Mouse (Mus musculus) gastrocnemius, adult 8-10 months (tissue): ENCODE results near the gene Hist2h3c2. TPM values are rescaled to one million over a fixed set of nuclear protein-coding genes. Genes with fewer than 3 reads are reported as not detected.
"Not testable (repeated sequence)": the region's sequence is repeated elsewhere in the genome, so short reads cannot be mapped to it uniquely, and the experiment has no call there.

Source experiments
- DNase-seq, 2 experiments: peaks; one replicate each; pipeline ENCODE4 v3.0.0; 2022; ENCODE audit warnings: low spot score in 2 of 2
- total RNA-seq, 4 experiments: library from RNA; stranded (reverse); gene quantifications; 2 replicates each; pipeline ENCODE4 v1.2.4; 2022

Hist2h3c2 gene
- total RNA-seq: 1 to 10 TPM; 2.6 to 7.1 (median 4.9) TPM

GRCm38 (mm10) chr3:96238954-96239793, at the start of gene Hist2h3c2:
Gene Hist2h3c2, minus strand, starts transcription at chr3:96239127.
- peak in 1 of 2 experiments; percentile 24 for DNase-seq

GRCm38 (mm10) chr3:96287334-96287733, 48.4 kb upstream of the Hist2h3c2 start:
- not testable (repeated sequence) for DNase-seq

- DNase-seq: no peak
These were observed 45.5 kb upstream of the Hist2h3c2 start for GRCm38 (mm10) chr3:96284457-96284856.

- no peak for DNase-seq
These were observed 41.7 kb upstream of the Hist2h3c2 start for GRCm38 (mm10) chr3:96280660-96281059.

- DNase-seq: peak; percentile 78 to 87
These were observed 39.1 kb upstream of the Hist2h3c2 start for GRCm38 (mm10) chr3:96277800-96278624.

- no peak for DNase-seq
These were observed 38.5 kb upstream of the Hist2h3c2 start for GRCm38 (mm10) chr3:96277428-96277799.

- no peak for DNase-seq
These were observed 34.9 kb upstream of the Hist2h3c2 start for GRCm38 (mm10) chr3:96273591-96274465.

- peak; percentile 82 to 89 for DNase-seq
These were observed 30.9 kb upstream of the Hist2h3c2 start, which contains the start of gene Hist2h2bb for GRCm38 (mm10) chr3:96269511-96270474. Gene Hist2h2bb, plus strand, starts transcription at chr3:96269752.

GRCm38 (mm10) chr3:96268776-96269378, 29.9 kb upstream of the Hist2h3c2 start:
- not testable (repeated sequence) for DNase-seq

GRCm38 (mm10) chr3:96268051-96268775, 29.3 kb upstream of the Hist2h3c2 start, which contains the start of gene Hist2h3b:
Gene Hist2h3b, plus strand, starts transcription at chr3:96268654.
- peak; percentile 46 to 62 for DNase-seq

GRCm38 (mm10) chr3:96267541-96267940, 28.6 kb upstream of the Hist2h3c2 start:
- no peak for DNase-seq

GRCm38 (mm10) chr3:96266132-96266710, 27.3 kb upstream of the Hist2h3c2 start:
- no peak for DNase-seq

GRCm38 (mm10) chr3:96264404-96264949, 25.6 kb upstream of the Hist2h3c2 start:
- DNase-seq: no peak

GRCm38 (mm10) chr3:96263558-96264403, 24.9 kb upstream of the Hist2h3c2 start:
- DNase-seq: peak; percentile 25 to 27

GRCm38 (mm10) chr3:96262979-96263550, 24.1 kb upstream of the Hist2h3c2 start, which contains the start of gene Hist2h4:
Gene Hist2h4, minus strand, starts transcription at chr3:96263311.
- DNase-seq: peak; percentile 93

GRCm38 (mm10) chr3:96262216-96262875, 23.4 kb upstream of the Hist2h3c2 start:
- peak; percentile 77 to 81 for DNase-seq
